Mouse (Mus musculus): Measurements from ENCODE around the gene Coro1a.
"Not testable (repeated sequence)": the region's sequence is repeated elsewhere in the genome, so short reads cannot be mapped to it uniquely, and the experiment has no call there.

Gene Coro1a

DNA sequence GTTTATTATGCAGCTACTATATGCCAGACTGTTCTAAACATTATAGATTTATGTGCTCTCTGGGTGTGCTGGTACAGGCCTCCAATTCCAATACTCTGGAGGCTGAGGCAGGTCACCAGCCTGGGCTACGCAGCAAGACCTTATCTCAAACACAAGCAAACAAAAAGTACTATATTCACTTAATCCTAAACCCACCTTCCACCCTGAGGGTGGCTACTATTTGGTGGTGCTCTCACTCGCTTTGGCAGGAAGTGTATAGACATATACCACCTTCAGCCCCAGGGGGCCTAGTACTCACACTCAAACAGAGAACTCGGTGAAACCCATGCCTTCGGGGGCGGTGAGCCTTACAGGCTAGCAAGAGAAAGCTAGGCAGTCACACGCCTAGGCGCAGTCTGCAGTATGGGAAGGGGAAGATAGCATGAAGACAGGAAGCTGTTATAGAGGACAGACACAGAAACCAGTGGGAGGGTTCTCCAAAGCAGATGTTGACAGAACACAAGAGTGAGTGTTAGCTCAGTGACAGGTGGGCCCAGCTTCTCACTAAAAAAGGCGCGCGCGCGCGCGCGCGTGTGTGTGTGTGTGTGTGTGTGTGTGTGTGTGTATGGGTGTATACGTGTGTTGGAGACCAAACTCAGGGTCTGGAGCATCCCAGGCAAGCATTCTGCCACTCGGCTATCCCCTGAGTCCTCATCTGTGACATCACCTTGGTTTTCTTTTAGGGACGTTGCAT is at the start of gene Coro1a:
Gene Coro1a, minus strand, starts transcription at position 346 of the 733 bp plus-strand sequence.
- no peak for DNase-seq (ENCODE audit: low read depth, low spot score)

DNA sequence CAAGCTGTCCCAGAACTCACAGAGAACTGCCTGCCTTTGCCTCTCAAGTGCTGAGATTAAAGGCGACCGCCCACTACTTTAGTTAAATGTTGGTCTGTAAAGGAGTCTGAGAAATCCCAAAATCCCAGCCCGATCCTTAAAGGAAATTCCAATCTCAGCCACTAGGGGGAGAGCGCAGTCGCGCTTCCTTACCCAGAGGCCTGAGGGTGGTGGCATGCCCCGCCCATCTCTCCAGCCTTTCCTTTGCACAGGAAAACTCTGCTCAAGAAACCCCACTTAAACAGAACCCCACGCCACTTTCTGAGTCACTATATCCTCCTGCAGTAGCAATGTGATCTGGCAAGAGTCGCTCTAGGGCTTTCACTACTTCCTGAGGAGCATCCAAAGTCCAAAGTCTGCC is 47.3 kb upstream of the Coro1a start:
- DNase-seq (ENCODE audit: low read depth, low spot score): peak; percentile 56

DNA sequence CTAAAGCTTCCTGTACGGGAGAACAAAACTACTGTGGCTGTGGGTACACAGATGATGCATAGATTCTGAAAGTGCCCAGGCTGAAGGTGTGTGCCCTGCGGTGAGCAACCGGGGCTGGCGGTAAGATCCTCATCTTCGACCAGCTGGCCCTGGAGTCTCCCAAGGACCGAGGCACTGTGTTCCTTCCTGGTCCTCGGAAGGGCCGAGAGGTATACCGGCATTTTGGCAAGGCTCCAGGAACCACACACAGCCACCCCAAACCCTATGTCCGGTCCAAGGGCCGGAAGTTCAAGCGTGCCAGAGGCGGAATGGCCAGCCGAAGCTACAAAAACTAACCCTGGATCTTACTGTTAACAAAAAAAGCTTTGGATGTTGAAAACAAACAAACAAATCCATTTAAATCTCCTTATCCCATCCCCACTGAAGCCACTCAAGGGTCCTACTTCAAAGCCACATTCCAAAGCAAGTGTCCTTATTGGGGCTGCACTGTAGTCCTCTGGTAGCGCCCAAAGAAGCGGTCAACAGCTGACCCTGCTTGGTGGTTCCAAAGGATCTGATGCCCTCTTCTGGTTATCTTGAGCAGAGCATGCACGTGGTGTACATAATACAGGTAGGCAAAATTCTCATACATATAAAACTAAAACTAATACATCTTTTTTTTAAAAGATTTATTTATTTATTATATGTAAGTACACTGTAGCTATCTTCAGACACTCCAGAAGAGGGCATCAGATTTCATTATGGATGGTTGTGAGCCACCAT is 42.2 kb upstream of the Coro1a start:
- DNase-seq (ENCODE audit: low read depth, low spot score): no peak

DNA sequence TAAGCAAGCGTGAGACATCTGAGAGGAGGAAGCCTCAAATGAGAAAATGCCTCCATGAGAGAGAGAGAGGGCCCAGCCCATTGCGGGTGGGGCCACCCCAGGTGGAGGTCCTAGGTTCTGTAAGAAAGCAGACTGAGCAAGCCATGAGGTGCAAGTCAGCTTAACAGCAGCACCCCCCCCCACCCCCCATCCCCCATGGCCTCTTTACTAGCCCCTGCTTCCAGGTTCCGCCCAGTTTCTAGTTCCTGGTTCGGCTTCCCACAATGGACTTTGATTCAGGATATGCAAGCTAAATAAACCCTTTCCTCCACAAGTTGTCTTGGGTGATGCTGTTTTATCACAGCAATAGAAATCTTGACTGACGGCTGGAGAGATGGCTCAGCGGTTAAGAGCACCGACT is 41.2 kb upstream of the Coro1a start:
- DNase-seq (ENCODE audit: low read depth, low spot score): no peak

GRCm38 (mm10) chr7:126746798-126747197 is 39.2 kb upstream of the Coro1a start:
- DNase-seq (ENCODE audit: low read depth, low spot score): no peak

DNA sequence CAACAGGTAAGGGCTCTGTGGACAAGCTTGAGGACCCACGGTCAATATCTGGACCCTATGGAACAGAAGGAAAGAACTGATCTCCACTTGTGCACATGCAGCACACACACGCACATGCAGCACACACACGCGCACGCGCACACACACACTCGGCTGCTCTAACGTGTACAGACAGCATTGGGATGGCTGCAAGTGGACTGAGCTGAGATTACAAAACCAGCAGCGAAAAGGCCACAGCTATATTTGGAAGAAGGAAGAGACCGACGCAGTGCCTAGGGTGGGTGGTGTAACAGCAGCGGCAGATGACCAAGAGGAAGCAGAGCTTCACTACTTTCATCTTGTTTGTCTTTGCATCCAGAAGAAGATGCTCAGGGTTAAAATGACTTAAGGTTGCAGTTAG is 38.5 kb upstream of the Coro1a start:
- DNase-seq (ENCODE audit: low read depth, low spot score): peak; percentile 56

DNA sequence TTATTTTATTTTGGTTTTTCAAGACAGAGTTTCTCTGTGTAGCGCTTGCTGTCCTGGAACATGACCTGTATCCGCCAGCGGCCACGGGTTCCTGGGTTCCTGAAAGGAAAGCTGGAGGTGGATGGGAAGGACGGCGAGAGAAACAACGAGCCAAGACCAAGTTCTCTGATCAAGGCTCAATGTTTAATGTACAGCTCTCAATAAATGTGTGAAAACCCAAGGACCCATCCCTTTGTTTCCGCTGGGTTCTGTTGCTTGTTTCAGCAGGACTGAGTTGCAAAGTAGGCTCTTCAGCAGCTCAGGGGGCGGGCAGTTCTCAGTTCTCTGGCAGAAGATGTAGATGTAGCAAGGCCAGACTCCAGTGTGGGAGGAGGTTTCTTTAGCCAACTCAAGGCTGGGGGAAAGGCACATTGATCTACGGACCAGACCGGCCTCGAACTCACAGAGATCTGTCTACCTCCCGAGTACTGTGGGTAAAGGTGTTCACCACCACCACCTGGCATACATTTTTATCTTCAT is 34.4 kb upstream of the Coro1a start:
- no peak for DNase-seq (ENCODE audit: low read depth, low spot score)

- DNase-seq (ENCODE audit: low read depth, low spot score): no peak
Observed at GRCm38 (mm10) chr7:126741452-126741851, 33.9 kb upstream of the Coro1a start.

DNA sequence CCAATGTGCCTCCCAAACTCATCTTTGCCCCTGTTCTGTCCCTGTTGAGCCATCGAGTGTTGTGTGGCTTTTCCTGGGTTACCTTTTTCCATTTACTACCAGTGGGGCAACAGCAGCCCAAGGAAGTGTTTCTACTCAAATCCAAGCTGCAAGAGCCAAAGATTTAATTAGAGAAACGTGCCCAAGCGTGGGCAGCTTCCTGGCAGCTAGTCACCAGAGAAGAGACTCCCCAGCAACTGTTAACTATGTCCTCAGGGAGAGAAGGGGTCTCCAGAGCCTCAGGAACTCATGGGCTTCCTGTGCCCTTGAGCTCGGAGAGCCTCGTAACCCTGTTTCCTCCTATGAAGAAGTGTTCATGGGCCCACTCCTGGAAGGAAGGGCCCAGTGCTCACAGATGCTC is 33.4 kb upstream of the Coro1a start:
- no peak for DNase-seq (ENCODE audit: low read depth, low spot score)

DNA sequence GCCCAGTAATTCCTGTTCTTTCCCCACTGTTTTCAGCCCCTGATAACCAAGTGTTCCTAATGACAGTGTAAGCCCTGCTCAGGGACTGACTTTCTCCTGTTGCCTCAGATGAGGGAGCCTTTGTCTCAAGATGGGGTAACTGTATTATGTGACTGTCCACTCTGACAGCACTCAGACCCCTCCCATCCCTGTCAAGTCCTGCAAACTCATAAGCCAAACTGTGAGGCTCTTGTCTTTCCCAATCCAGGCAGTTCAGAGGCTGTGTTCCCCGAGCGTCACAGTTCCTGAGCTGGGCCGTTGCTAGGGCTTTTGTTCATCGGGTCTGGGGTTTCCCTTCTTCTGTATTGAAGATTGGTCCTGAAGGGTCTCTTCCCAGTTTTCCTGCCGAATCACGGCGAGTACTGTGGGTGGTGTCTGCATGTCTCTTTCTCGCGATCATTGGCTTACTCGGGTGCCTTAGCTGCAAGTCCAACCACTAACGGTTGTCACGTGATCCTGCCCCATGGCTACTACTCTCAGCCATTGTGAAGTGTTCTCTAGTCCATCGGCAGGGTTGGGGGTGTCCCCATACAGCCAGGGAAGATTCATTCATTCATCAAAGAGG is 32.6 kb upstream of the Coro1a start:
- no peak for DNase-seq (ENCODE audit: low read depth, low spot score)

DNA sequence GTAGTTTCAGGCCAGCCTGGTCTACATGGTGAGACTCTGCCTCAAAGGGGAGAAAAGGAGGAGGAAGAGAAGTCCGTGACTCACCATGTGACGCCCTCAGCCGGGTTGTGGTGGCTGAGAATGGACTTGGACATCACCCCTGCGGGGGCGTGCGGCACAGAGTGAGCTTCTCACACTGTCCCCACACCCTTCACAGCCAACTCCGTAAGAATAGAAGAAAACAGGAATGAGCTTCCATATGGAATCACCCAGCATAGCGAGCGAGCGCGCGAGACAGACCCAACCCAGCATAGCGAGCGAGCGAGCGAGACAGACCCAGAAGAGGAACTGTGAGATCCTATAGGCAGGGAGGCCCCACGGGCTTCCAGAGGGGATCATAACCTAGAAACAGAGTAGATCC is 32.0 kb upstream of the Coro1a start:
- no peak for DNase-seq (ENCODE audit: low read depth, low spot score)

DNA sequence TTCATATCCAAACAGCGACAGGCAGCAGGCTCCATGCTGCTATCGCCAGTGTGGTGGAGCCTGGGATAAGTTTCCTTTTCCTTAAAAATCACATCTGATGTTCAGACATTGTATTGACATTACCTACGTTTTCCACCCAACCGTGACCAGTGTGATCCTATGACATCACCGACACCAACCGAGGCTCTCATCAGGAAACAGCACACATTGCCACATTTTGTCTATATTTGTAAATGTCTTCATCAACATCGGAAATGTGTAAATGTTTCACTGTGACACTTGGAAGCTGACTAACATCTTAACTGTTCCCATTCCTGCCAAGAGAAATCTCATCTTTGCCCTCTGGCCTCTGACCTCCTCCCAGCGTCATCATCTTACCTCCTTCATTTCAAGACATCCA is 28.5 kb upstream of the Coro1a start:
- no peak for DNase-seq (ENCODE audit: low read depth, low spot score)

DNA sequence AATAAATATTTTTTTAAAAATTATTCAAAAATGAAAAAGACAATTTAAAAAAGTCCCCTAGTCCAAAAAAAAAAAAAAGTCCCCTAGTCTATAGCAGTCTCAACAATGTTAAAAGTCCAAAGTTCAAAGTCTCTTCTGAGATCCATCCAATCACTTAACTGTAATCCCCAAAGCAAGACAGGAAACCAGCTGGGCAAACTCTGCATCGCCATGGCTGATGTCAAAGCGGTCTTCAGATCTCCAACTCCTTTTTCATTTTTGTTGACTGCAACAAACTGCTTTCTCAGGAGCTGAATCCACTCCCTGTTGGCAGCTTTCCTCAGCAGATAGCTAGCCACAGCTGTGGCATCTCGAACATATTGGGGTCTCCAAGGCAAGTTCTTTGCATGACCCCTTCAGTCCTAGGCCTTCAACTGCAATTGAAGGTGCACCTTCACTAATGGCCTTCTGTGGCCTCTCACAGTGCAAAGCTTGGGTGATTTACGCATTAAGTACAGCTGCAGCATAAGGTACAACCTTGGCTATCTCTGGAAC is 22.7 kb upstream of the Coro1a start:
- not testable (repeated sequence) for DNase-seq (ENCODE audit: low read depth, low spot score)

- DNase-seq (ENCODE audit: low read depth, low spot score): no peak
Observed at GRCm38 (mm10) chr7:126725667-126726066, 18.1 kb upstream of the Coro1a start.

- no peak for DNase-seq (ENCODE audit: low read depth, low spot score)
Observed at GRCm38 (mm10) chr7:126725077-126725476, 17.5 kb upstream of the Coro1a start.

DNA sequence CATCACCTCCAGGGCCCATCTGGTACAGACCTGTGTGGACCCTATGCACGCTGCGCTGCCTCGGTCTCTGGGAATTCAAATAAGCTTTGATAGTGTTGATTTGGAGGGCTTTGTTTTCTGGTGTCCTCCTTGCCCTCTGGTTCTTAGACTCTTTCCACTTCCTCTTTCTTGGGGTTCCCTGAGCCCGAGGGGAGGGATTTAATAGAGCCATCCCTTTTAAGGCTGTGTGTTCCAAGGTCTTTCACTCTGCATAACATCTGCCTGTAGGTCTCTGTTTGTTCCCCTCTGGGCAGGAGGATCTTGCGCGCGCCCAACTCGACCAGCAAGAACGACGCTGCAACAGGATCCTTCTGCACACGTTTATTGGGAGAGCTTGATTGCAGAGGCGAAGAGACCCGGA is 14.0 kb upstream of the Coro1a start:
- DNase-seq (ENCODE audit: low read depth, low spot score): no peak

DNA sequence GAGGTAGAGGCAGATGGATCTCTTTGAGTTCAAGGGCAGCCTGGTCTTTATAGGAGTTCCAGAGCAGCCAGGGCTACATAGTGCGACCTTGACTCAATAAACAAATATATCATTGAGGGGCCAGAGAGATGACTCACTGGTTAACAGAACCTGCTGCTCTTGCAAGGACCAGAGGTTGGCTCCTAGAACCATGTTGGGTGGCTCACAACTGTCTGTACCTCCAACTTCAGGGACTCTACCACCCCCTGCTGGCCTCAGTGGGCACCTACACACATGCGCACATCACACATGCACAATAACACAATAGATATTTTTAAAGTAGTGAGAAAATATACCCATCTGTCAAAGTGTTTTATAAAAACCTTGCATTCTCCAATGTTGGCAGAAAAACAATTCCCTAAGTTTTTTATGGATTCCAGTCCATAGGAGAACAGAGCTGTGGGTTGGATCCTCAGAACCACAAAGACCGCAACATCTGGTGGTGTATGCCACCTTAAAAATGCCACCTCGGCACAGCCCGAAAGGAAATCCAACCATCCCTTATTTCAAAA is 11.3 kb upstream of the Coro1a start:
- no peak for DNase-seq (ENCODE audit: low read depth, low spot score)

DNA sequence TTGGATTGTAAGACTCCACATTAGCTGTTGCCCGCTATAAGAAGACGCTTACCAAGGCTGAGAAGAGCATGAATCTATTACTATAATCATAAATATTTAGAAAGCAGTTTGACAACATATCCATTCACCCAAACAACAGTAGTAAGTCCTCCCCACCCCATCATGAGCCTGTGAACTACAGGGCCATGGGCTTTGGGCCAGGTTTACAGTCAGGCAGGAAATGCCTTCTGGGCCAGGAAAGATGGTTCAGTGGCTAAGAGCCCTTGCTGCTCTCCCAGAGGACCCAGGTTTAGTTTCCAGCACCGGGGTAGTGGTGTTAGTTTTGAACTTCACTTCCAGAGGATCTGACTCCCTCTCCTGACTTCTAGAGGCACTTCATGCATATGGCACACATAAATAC is 10.0 kb upstream of the Coro1a start:
- DNase-seq (ENCODE audit: low read depth, low spot score): no peak

DNA sequence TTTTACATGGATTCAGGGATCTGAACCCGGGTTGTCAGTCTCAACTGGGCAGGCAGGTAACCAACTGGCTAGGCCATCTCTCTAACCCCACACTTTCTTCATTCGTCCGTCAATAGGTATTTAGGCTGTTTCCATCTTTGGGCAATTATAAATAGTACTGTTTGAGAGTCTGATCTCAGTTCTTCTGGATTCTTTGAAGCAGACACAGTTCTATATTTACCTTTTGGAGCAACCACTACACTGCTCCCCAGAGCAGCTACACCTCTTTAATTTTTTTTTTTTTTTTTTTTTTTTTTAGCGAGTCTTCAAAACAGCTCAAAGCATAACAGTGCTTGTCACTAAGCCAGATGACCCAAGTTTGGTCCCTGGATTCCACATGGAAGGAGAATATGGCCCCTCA is 8.1 kb upstream of the Coro1a start:
- no peak for DNase-seq (ENCODE audit: low read depth, low spot score)

DNA sequence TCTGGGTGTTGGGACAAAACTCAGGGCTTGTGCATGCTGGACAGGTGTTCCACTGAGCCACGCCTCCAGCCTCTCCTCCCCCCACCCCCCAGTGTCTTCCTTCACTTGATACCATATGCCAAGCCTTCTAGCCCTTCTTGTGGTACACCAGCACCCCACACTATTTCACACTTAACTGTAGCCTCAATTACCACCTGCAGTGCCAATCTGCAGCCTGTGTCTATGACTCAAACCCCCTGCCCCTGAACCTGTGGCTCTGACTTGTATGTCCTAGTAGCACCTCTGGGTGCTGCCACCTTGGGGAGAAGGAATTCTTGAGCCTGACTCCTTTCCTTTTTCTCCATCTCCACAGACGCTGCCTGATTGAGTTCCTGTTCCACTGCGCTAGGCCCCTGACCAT is 4.3 kb upstream of the Coro1a start:
- DNase-seq (ENCODE audit: low read depth, low spot score): no peak

DNA sequence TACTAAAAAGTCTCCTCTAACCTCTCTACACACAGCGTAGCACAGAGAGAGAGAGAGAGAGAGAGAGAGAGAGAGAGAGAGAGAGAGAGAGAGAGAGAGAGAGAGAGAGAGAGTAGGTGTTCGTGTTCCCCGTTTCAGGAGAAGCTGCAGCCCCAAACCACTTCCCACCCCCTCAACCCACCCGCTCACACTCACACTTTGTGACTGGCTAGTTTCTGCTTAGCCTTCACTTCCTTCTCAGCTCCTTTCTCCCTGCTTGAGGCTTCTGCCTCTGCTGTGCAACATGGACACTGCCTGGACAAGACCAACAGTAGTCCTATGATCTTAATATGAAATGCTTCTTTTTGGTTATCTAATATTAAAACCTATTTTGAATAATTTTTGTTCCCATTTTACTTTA is 2.7 kb upstream of the Coro1a start:
- no peak for DNase-seq (ENCODE audit: low read depth, low spot score)
